Comparison of ENCODE assay signal across 9 mouse cellular contexts in genomic region chr1:52098618-52099232, GRCm38 (mm10). TPM values are rescaled to one million over a fixed set of nuclear protein-coding genes. Genes with fewer than 3 reads are reported as not detected.
DNase-seq lines count a peak whose midpoint lies in the region; ATAC-seq and TF ChIP-seq lines count a peak whose summit lies in the region.
"Had no signal": no experiment of that assay in that cellular context is flagged by ENCODE, and none has a peak within 500 bp of the region (broad histone marks: within the 10 kb centered on the region; RNA-seq: fewer than 3 reads in every experiment).

No protein-coding gene starts in this region.

- DNase-seq in gastrocnemius, adult 18-20 months (ENCODE audit: low spot score) = peak; percentile 24
- DNase-seq in gastrocnemius, postnatal 25 days = no peak
- peak; percentile 28 for DNase-seq in midbrain, embryonic 10.5 days (ENCODE audit: low spot score)
- peak; percentile 57 for DNase-seq in cerebellum, adult 9-10 months
- DNase-seq in midbrain, postnatal 0 days (ENCODE audit: low spot score) = peak; percentile 67
- no peak for DNase-seq in urinary bladder, postnatal 25 days (ENCODE audit: low spot score)

- H3K4me2 ChIP-seq in midbrain, embryonic 16.5 days (ENCODE audit: low read length) = no peak overlapping the region
- H3K4me2 ChIP-seq in intestine, postnatal 0 days (replicated peaks; ENCODE audit: low read depth) = no peak overlapping the region
- no peak overlapping the region for H3K4me2 ChIP-seq in midbrain, postnatal 0 days (ENCODE audit: low read depth, low read length, poor library complexity, severe bottlenecking)
- H3K4me2 ChIP-seq: heart, embryonic 13.5 days had no signal

- H3K4me1 ChIP-seq in midbrain, embryonic 10.5 days = no peaks in the 10 kb centered on the region
- H3K4me1 ChIP-seq in midbrain, embryonic 16.5 days (ENCODE audit: control insufficient read depth, insufficient read depth, low read length) = no peaks in the 10 kb centered on the region
- H3K4me1 ChIP-seq in intestine, postnatal 0 days (replicated peaks; ENCODE audit: control insufficient read depth, insufficient read depth, low read length) = no peaks in the 10 kb centered on the region
- no peaks in the 10 kb centered on the region for H3K4me1 ChIP-seq in midbrain, postnatal 0 days (ENCODE audit: insufficient read depth, low read length)
- H3K4me1 ChIP-seq: heart, embryonic 13.5 days had no signal

- no peaks in the 10 kb centered on the region for H3K9me3 ChIP-seq in midbrain, embryonic 10.5 days (replicated peaks)
- no peaks in the 10 kb centered on the region for H3K9me3 ChIP-seq in midbrain, embryonic 16.5 days (replicated peaks; ENCODE audit: control insufficient read depth, low read length, poor library complexity, severe bottlenecking)
- H3K9me3 ChIP-seq in intestine, postnatal 0 days (ENCODE audit: control insufficient read depth) = no peaks in the 10 kb centered on the region
- H3K9me3 ChIP-seq in midbrain, postnatal 0 days (ENCODE audit: low read length) = no peaks in the 10 kb centered on the region
- H3K9me3 ChIP-seq: heart, embryonic 13.5 days had no signal

- no peak overlapping the region for H3K4me3 ChIP-seq in midbrain, embryonic 10.5 days
- H3K4me3 ChIP-seq in midbrain, embryonic 16.5 days (ENCODE audit: low read depth, low read length) = no peak overlapping the region
- no peak overlapping the region for H3K4me3 ChIP-seq in intestine, postnatal 0 days (ENCODE audit: low read depth, low read length)
- H3K4me3 ChIP-seq in midbrain, postnatal 0 days (ENCODE audit: low read depth, low read length) = no peak overlapping the region
- H3K4me3 ChIP-seq: heart, embryonic 13.5 days had no signal

- H3K9ac ChIP-seq in midbrain, embryonic 16.5 days (ENCODE audit: low read depth, low read length) = no peak overlapping the region
- no peak overlapping the region for H3K9ac ChIP-seq in intestine, postnatal 0 days (ENCODE audit: low read depth, low read length)
- no peak overlapping the region for H3K9ac ChIP-seq in midbrain, postnatal 0 days (replicated peaks; ENCODE audit: low read length, poor library complexity, severe bottlenecking)
- H3K9ac ChIP-seq: heart, embryonic 13.5 days had no signal

- no peak for ATAC-seq in midbrain, embryonic 16.5 days
- no peak for ATAC-seq in intestine, postnatal 0 days
- no peak for ATAC-seq in midbrain, postnatal 0 days (ENCODE audit: low FRiP score)

- no peaks in the 10 kb centered on the region for H3K27me3 ChIP-seq in midbrain, embryonic 10.5 days (ENCODE audit: low read depth, poor library complexity, severe bottlenecking)
- no peaks in the 10 kb centered on the region for H3K27me3 ChIP-seq in midbrain, embryonic 16.5 days (ENCODE audit: control insufficient read depth, insufficient read depth, low read depth, low read length)
- H3K27me3 ChIP-seq in intestine, postnatal 0 days (replicated peaks; ENCODE audit: control insufficient read depth, insufficient read depth, low read length) = no peaks in the 10 kb centered on the region
- H3K27me3 ChIP-seq in midbrain, postnatal 0 days (ENCODE audit: insufficient read depth, low read length) = no peaks in the 10 kb centered on the region

- H3K27ac ChIP-seq in midbrain, embryonic 10.5 days (replicated peaks) = no peak overlapping the region
- H3K27ac ChIP-seq in midbrain, embryonic 16.5 days (ENCODE audit: low read length) = no peak overlapping the region
- no peak overlapping the region for H3K27ac ChIP-seq in intestine, postnatal 0 days (ENCODE audit: low read depth, low read length)
- H3K27ac ChIP-seq in midbrain, postnatal 0 days (ENCODE audit: low read depth, low read length) = no peak overlapping the region
- H3K27ac ChIP-seq: heart, embryonic 13.5 days had no signal

- no peaks in the 10 kb centered on the region for H3K36me3 ChIP-seq in midbrain, embryonic 10.5 days
- H3K36me3 ChIP-seq in midbrain, embryonic 16.5 days (ENCODE audit: control insufficient read depth, insufficient read depth, low read length) = no peaks in the 10 kb centered on the region
- no peaks in the 10 kb centered on the region for H3K36me3 ChIP-seq in intestine, postnatal 0 days (ENCODE audit: control insufficient read depth, insufficient read depth)
- no peaks in the 10 kb centered on the region for H3K36me3 ChIP-seq in midbrain, postnatal 0 days (ENCODE audit: insufficient read depth, low read length)
- H3K36me3 ChIP-seq: heart, embryonic 13.5 days had no signal

- 81% methylated on average over 3 of the region's 3 CpGs for WGBS in midbrain, embryonic 10.5 days
- WGBS in midbrain, embryonic 16.5 days = 81% methylated on average over 3 of the region's 3 CpGs
- 75% methylated on average over 3 of the region's 3 CpGs for WGBS in intestine, postnatal 0 days
- WGBS in midbrain, postnatal 0 days = 78% methylated on average over 3 of the region's 3 CpGs

- peak; percentile 82 for TF ChIP-seq CTCF in intestine, postnatal 0 days (IDR thresholded peaks at IDR 0.05; ENCODE audit: low read depth)
- peak; percentile 91 for TF ChIP-seq CTCF in midbrain, postnatal 0 days (IDR thresholded peaks at IDR 0.05)

RNA-seq across cellular contexts. Expression of gene Stat1, which starts 20.5 kb away (rescaled TPM):
- 10 to 100 TPM; 11.7 to 11.8 TPM for total RNA-seq in gastrocnemius, adult 18-20 months (2021)
- 10 to 100 TPM; 12.2 to 13.4 TPM for total RNA-seq in gastrocnemius, postnatal 25 days (2021)
- polyA plus RNA-seq in midbrain, embryonic 10.5 days (2016; fragmentation: Nextera tagmentation; extraction: Ambion mirVana) = 11.2 and 14.6 TPM in 2 replicates
- polyA plus RNA-seq in midbrain, embryonic 16.5 days (2015; fragmentation: Nextera tagmentation; extraction: Ambion mirVana) = 11.2 and 11.6 TPM in 2 replicates
- polyA plus RNA-seq in intestine, postnatal 0 days (2015; fragmentation: Nextera tagmentation; extraction: Ambion mirVana) = 62.6 and 67.2 TPM in 2 replicates
- total RNA-seq in midbrain, postnatal 0 days (2014; rRNA removed) = 27.5 and 28.9 TPM in 2 replicates
- 11.2 and 13.0 TPM in 2 replicates for polyA plus RNA-seq in midbrain, postnatal 0 days (2015; fragmentation: Nextera tagmentation; extraction: Ambion mirVana)

Comparison
In these comparisons a context has a peak if more than half of its experiments do, and no peak if none do; other contexts are left out.
1. DNase-seq: peak in gastrocnemius, adult 18-20 months (single experiment), midbrain, embryonic 10.5 days (single experiment), cerebellum, adult 9-10 months (single experiment) and midbrain, postnatal 0 days (single experiment); none in gastrocnemius, postnatal 25 days (single experiment) and urinary bladder, postnatal 25 days (single experiment).